Mouse (Mus musculus) hindbrain, embryonic 13.5 days (tissue): ENCODE measurements around the gene Zfp811. TPM values are rescaled to one million over a fixed set of nuclear protein-coding genes. Genes with fewer than 3 reads are reported as not detected.

ENCODE experiments used
- ATAC-seq: fragments of 200-750 bp; cut with Nextera tagmentation; 2 replicates; pipeline ENCODE4 v1.8.0; 2017; ENCODE audit warnings: moderate TSS enrichment; ENCODE audit not compliant: low FRiP score
- H3K27ac ChIP-seq: fragments of 300-500 bp; sonication (generic); 2 replicates; pipeline ENCODE4 v1.5.1; 2015; ENCODE audit warnings: inconsistent platforms, mild to moderate bottlenecking, moderate library complexity
- H3K27me3 ChIP-seq: fragments of 300-500 bp; sonication (generic); 2 replicates; pipeline ENCODE4 v1.6.1; 2015; ENCODE audit warnings: mild to moderate bottlenecking, inconsistent platforms
- H3K36me3 ChIP-seq: fragments of 300-500 bp; sonication (generic); 2 replicates; pipeline ENCODE4 v1.6.1; 2015; ENCODE audit warnings: mild to moderate bottlenecking, inconsistent platforms
- H3K4me1 ChIP-seq: fragments of 300-500 bp; sonication (generic); replicated peaks from 2 replicates; pipeline ENCODE4 v1.6.1; 2015; ENCODE audit warnings: inconsistent platforms
- H3K4me2 ChIP-seq: fragments of 300-500 bp; sonication (generic); 2 replicates; pipeline ENCODE4 v1.6.1; 2015; ENCODE audit warnings: inconsistent platforms, mild to moderate bottlenecking, moderate library complexity
- H3K4me3 ChIP-seq: fragments of 300-500 bp; sonication (generic); 2 replicates; pipeline ENCODE4 v1.5.1; 2015; ENCODE audit warnings: mild to moderate bottlenecking, inconsistent platforms
- H3K9ac ChIP-seq: fragments of 300-500 bp; sonication (generic); 2 replicates; pipeline ENCODE4 v1.6.1; 2015; ENCODE audit warnings: mild to moderate bottlenecking, inconsistent platforms
- H3K9me3 ChIP-seq: fragments of 300-500 bp; sonication (generic); 2 replicates; pipeline ENCODE4 v1.6.1; 2016; ENCODE audit warnings: inconsistent platforms
- WGBS: fragments of 180-500 bp; shearing (Covaris S2); methylation state at CpG from one replicate; pipeline ENCODE4 v1.1.7; 2015; 5-methylcytosine and 5-hydroxymethylcytosine counted together
- polyA plus RNA-seq: library from polyadenylated mRNA; unstranded; fragments of >200 nt; fragmentation: Nextera tagmentation; extraction: Ambion mirVana; gene quantifications from 2 replicates; pipeline ENCODE4 v1.2.1, GENCODE M21; 2015

The Zfp811 gene
- polyA plus RNA-seq, 1 experiment from 2014 or later, result 63.9 TPM

- Histone ChIP-seq H3K27me3 (no peaks in the 10 kb centered on the region), H3K9ac (no peak overlapping the region), H3K36me3 (peaks cover 20% of the 10 kb centered on the region), H3K4me3 (0 out of 2 replicates have a peak overlapping the region, but pooled peaks have one; percentile 92), H3K4me2 (no peak overlapping the region; the same call in 1 of the 2 replicates), H3K9me3 (no peaks in the 10 kb centered on the region), H3K4me1 (peaks cover 26% of the 10 kb centered on the region), H3K27ac (no peak overlapping the region)
- ATAC-seq, result no peak
- WGBS, result 80% methylated on average over 8 of the region's 8 CpGs
Measured at GRCm38 (mm10) chr17:32789244-32789643, 20.5 kb downstream of the Zfp811 start.

- H3K27ac ChIP-seq, result no peak overlapping the region
- H3K9ac ChIP-seq, result peak overlapping the region; percentile 58
- H3K4me2 ChIP-seq, result peak overlapping the region; percentile 76
- peak overlapping the region; percentile 92 for H3K4me3 ChIP-seq
- no peaks in the 10 kb centered on the region for H3K27me3 ChIP-seq
- H3K36me3 ChIP-seq, result peaks cover 23% of the 10 kb centered on the region
- no peaks in the 10 kb centered on the region for H3K9me3 ChIP-seq
- peaks cover 26% of the 10 kb centered on the region for H3K4me1 ChIP-seq
- ATAC-seq, result no peak
- 12% methylated on average over 9 of the region's 9 CpGs for WGBS
Measured at GRCm38 (mm10) chr17:32788576-32788975, 21.2 kb downstream of the Zfp811 start.

GRCm38 (mm10) chr17:32788094-32788559, 21.6 kb downstream of the Zfp811 start, which contains the start of gene Zfp871:
Gene Zfp871, minus strand, starts transcription at chr17:32788287.
- H3K27ac ChIP-seq, result peak within 1 kb of the TSS; percentile 94
- H3K4me3 ChIP-seq, result peak within 1 kb of the TSS; percentile 92
- under 1% methylated on average over 22 of the region's 22 CpGs for WGBS
- no peaks in the 10 kb centered on the region for H3K9me3 ChIP-seq
- peak; percentile 98 for ATAC-seq
- peak within 1 kb of the TSS; percentile 97 for H3K9ac ChIP-seq
- no peaks in the 10 kb centered on the region for H3K27me3 ChIP-seq
- peaks cover 26% of the 10 kb centered on the region for H3K4me1 ChIP-seq
- peak within 1 kb of the TSS; percentile 76 for H3K4me2 ChIP-seq
- H3K36me3 ChIP-seq, result peaks cover 25% of the 10 kb centered on the region

GRCm38 (mm10) chr17:32787436-32788093, 22.2 kb downstream of the Zfp811 start:
- Histone ChIP-seq H3K9ac (peak overlapping the region; percentile 97), H3K27me3 (no peaks in the 10 kb centered on the region), H3K27ac (peak overlapping the region; percentile 94), H3K9me3 (no peaks in the 10 kb centered on the region), H3K36me3 (peaks cover 25% of the 10 kb centered on the region), H3K4me1 (peaks cover 26% of the 10 kb centered on the region), H3K4me3 (peak overlapping the region; percentile 92), H3K4me2 (peak overlapping the region; percentile 76)
- under 1% methylated on average over 31 of the region's 31 CpGs for WGBS
- peak; percentile 92 for ATAC-seq

GRCm38 (mm10) chr17:32786944-32787343, 22.8 kb downstream of the Zfp811 start:
- 75% methylated on average over 6 of the region's 6 CpGs for WGBS
- Histone ChIP-seq H3K36me3 (peaks cover 27% of the 10 kb centered on the region), H3K4me3 (peak overlapping the region; percentile 92), H3K27ac (no peak overlapping the region), H3K9ac (peak overlapping the region; percentile 97), H3K4me2 (peak overlapping the region; percentile 76), H3K9me3 (no peaks in the 10 kb centered on the region), H3K27me3 (no peaks in the 10 kb centered on the region), H3K4me1 (peaks cover 26% of the 10 kb centered on the region)
- no peak for ATAC-seq

GRCm38 (mm10) chr17:32785656-32786055, 24.1 kb downstream of the Zfp811 start:
- no peak for ATAC-seq
- WGBS, result 91% methylated on average over 3 of the region's 3 CpGs
- Histone ChIP-seq H3K4me3 (no peak overlapping the region), H3K9ac (0 out of 2 replicates have a peak overlapping the region, but pooled peaks have one; percentile 30), H3K27ac (no peak overlapping the region), H3K27me3 (no peaks in the 10 kb centered on the region), H3K4me2 (peak overlapping the region; percentile 20), H3K4me1 (peaks cover 26% of the 10 kb centered on the region), H3K36me3 (peaks cover 27% of the 10 kb centered on the region), H3K9me3 (no peaks in the 10 kb centered on the region)

- 95% methylated on average over 3 of the region's 3 CpGs for WGBS
Measured at GRCm38 (mm10) chr17:32777564-32777963, 32.2 kb downstream of the Zfp811 start.

GRCm38 (mm10) chr17:32771213-32771612, 38.5 kb downstream of the Zfp811 start:
- no peak overlapping the region for H3K4me3 ChIP-seq
- H3K4me1 ChIP-seq, result no peaks in the 10 kb centered on the region
- no peaks in the 10 kb centered on the region for H3K9me3 ChIP-seq
- no peak overlapping the region for H3K27ac ChIP-seq
- no peak for ATAC-seq
- H3K4me2 ChIP-seq, result no peak overlapping the region
- H3K27me3 ChIP-seq, result no peaks in the 10 kb centered on the region
- WGBS, result 86% methylated on average over 1 of the region's 1 CpGs
- peaks cover 89% of the 10 kb centered on the region for H3K36me3 ChIP-seq
- no peak overlapping the region for H3K9ac ChIP-seq

More at GRCm38 (mm10) chr17:32777564-32777963, 32.2 kb downstream of the Zfp811 start:
- Histone ChIP-seq H3K36me3 (peaks cover 56% of the 10 kb centered on the region), H3K4me3 (no peak overlapping the region), H3K4me1 (no peaks in the 10 kb centered on the region), H3K9ac (no peak overlapping the region), H3K27ac (no peak overlapping the region), H3K27me3 (no peaks in the 10 kb centered on the region), H3K9me3 (no peaks in the 10 kb centered on the region), H3K4me2 (no peak overlapping the region)
- ATAC-seq, result no peak

- no peak for ATAC-seq
- no peaks in the 10 kb centered on the region for H3K27me3 ChIP-seq
- no peak overlapping the region for H3K9ac ChIP-seq
- no peak overlapping the region for H3K27ac ChIP-seq
- H3K4me1 ChIP-seq, result no peaks in the 10 kb centered on the region
- H3K4me3 ChIP-seq, result no peak overlapping the region
- H3K36me3 ChIP-seq, result peaks cover 72% of the 10 kb centered on the region
- WGBS, result 100% methylated on average over 2 of the region's 2 CpGs
- H3K4me2 ChIP-seq, result no peak overlapping the region
- 0 out of 2 replicates have a peak, but pooled peaks cover 3% of the 10 kb centered on the region for H3K9me3 ChIP-seq
Measured at GRCm38 (mm10) chr17:32766422-32766821, 43.3 kb downstream of the Zfp811 start.

GRCm38 (mm10) chr17:32757331-32757730, 52.4 kb downstream of the Zfp811 start:
- H3K9ac ChIP-seq, result no peak overlapping the region
- WGBS, result 78% methylated on average over 5 of the region's 5 CpGs
- H3K9me3 ChIP-seq, result no peaks in the 10 kb centered on the region
- H3K4me2 ChIP-seq, result no peak overlapping the region
- H3K4me1 ChIP-seq, result 0 out of 2 replicates have a peak, but pooled peaks cover 7% of the 10 kb centered on the region
- H3K4me3 ChIP-seq, result no peak overlapping the region
- no peaks in the 10 kb centered on the region for H3K27me3 ChIP-seq
- ATAC-seq, result no peak
- no peaks in the 10 kb centered on the region for H3K36me3 ChIP-seq
- H3K27ac ChIP-seq, result no peak overlapping the region

GRCm38 (mm10) chr17:32753634-32754033, 56.1 kb downstream of the Zfp811 start:
- 13% methylated on average over 12 of the region's 12 CpGs for WGBS
- H3K4me1 ChIP-seq, result 0 out of 2 replicates have a peak, but pooled peaks cover 7% of the 10 kb centered on the region
- H3K36me3 ChIP-seq, result no peaks in the 10 kb centered on the region
- H3K9me3 ChIP-seq, result no peaks in the 10 kb centered on the region
- H3K4me3 ChIP-seq, result no peak overlapping the region
- H3K27ac ChIP-seq, result no peak overlapping the region
- ATAC-seq, result no peak
- H3K27me3 ChIP-seq, result no peaks in the 10 kb centered on the region
- no peak overlapping the region for H3K9ac ChIP-seq
- no peak overlapping the region; the same call in 1 of the 2 replicates for H3K4me2 ChIP-seq

- WGBS, result 81% methylated on average over 6 of the region's 6 CpGs
- no peak for ATAC-seq
Measured at GRCm38 (mm10) chr17:32752813-32753360, 56.8 kb downstream of the Zfp811 start.

More at GRCm38 (mm10) chr17:32752813-32753360, 56.8 kb downstream of the Zfp811 start:
- no peaks in the 10 kb centered on the region for H3K36me3 ChIP-seq
- H3K27ac ChIP-seq, result no peak overlapping the region
- no peak overlapping the region for H3K4me2 ChIP-seq
- H3K9ac ChIP-seq, result no peak overlapping the region
- no peak overlapping the region for H3K4me3 ChIP-seq
- H3K4me1 ChIP-seq, result 0 out of 2 replicates have a peak, but pooled peaks cover 7% of the 10 kb centered on the region
- no peaks in the 10 kb centered on the region for H3K27me3 ChIP-seq
- no peaks in the 10 kb centered on the region for H3K9me3 ChIP-seq
